Mouse (Mus musculus): ENCODE data around the gene Tead3. TPM values are rescaled to one million over a fixed set of nuclear protein-coding genes. Genes with fewer than 3 reads are reported as not detected.

Gene Tead3
- polyA plus RNA-seq, 1 experiment: not detected

DNA sequence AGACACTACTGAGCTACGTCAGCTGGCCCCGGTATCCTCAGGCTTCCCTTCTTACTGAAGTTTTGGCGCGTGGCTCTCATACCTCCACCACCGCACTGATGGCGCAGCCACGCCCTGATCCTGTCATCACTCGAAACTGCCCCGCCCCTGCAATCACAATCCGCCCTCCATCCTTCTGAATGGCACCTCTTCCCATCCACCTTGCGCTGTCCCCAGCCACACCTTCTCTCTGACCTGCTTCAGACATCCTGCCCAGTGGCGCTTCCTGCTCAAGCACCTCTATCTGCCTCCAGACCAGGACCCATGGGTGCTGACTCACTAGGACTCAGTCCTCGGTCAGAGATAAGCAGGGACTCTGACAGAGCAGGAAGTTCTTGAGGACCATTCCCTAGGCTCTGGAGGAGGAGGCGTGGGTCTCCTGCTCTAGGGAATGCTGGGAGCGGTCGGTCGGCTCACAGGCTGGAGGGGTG is 25.0 kb upstream of the Tead3 start:
- TF ChIP-seq POLR2A (IDR thresholded peaks at IDR 0.05; ENCODE audit: borderline replicate concordance, low read depth, low read length): no peak
- no peak for TF ChIP-seq CTCF (IDR thresholded peaks at IDR 0.05; ENCODE audit: low read depth, low read length)
- H3K27ac ChIP-seq (ENCODE audit: insufficient read depth, low read depth, low read length): no peak overlapping the region
- H3K4me3 ChIP-seq (ENCODE audit: insufficient read depth, low read length): no peak overlapping the region
- no peaks in the 10 kb centered on the region for H3K4me1 ChIP-seq (ENCODE audit: control insufficient read depth, insufficient read depth, low read length)

DNA sequence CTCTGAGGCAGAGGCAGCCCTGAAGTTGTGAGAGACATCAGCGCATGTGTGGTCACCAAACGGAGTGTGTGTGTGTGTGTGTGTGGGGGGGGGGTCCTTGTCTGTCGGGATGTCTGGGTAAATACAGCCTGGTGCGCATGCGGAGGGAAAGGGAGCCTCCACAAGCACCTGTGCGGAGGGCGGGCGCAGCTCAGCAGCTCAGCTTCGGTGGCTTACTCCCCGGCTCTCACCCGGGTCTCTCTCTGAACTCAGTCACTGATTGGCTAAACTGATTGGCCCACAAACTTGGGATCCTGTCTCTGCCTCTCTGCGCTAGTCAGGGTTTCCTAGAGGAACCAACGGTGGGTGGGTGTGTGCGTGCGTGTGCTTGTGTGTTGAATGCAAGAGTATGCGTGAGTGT is 23.9 kb upstream of the Tead3 start:
- Histone ChIP-seq H3K27ac (ENCODE audit: insufficient read depth, low read depth, low read length) (no peak overlapping the region), H3K4me3 (ENCODE audit: insufficient read depth, low read length) (no peak overlapping the region), H3K4me1 (ENCODE audit: control insufficient read depth, insufficient read depth, low read length) (no peaks in the 10 kb centered on the region)
- TF ChIP-seq POLR2A (IDR thresholded peaks at IDR 0.05; ENCODE audit: borderline replicate concordance, low read depth, low read length) (no peak), CTCF (IDR thresholded peaks at IDR 0.05; ENCODE audit: low read depth, low read length) (no peak)

GRCm38 (mm10) chr17:28373821-28374220 is 23.2 kb upstream of the Tead3 start:
- Histone ChIP-seq H3K4me3 (ENCODE audit: insufficient read depth, low read length) (no peak overlapping the region), H3K27ac (ENCODE audit: insufficient read depth, low read depth, low read length) (no peak overlapping the region), H3K4me1 (ENCODE audit: control insufficient read depth, insufficient read depth, low read length) (no peaks in the 10 kb centered on the region)
- TF ChIP-seq POLR2A (IDR thresholded peaks at IDR 0.05; ENCODE audit: borderline replicate concordance, low read depth, low read length) (no peak), CTCF (IDR thresholded peaks at IDR 0.05; ENCODE audit: low read depth, low read length) (peak; percentile 56)

GRCm38 (mm10) chr17:28371941-28372340 is 21.3 kb upstream of the Tead3 start:
- H3K4me3 ChIP-seq (ENCODE audit: insufficient read depth, low read length): no peak overlapping the region
- H3K27ac ChIP-seq (ENCODE audit: insufficient read depth, low read depth, low read length): no peak overlapping the region
- no peak for TF ChIP-seq CTCF (IDR thresholded peaks at IDR 0.05; ENCODE audit: low read depth, low read length)
- 0 out of 2 replicates have a peak, but pooled peaks cover 3% of the 10 kb centered on the region for H3K4me1 ChIP-seq (ENCODE audit: control insufficient read depth, insufficient read depth, low read length)

DNA sequence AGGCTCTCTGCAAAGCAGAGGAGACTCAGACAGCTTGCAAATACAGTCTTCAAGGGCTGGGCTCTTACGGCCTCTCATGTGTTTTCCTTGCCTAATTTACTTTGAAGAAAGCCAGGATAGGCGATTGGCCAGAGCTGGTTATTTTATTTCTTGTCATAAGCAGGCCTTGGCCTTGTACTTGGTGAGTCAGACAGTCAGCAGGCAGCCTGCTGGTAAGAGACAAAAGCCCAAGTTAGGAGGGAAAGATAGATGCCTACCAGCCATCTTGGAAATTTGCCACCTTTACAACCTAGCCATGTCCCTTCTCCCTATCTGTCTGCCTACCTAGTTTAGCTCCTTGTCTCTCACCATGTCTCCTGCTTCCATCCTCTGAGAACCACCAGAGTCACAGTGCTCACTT is 20.7 kb upstream of the Tead3 start:
- H3K4me1 ChIP-seq (ENCODE audit: control insufficient read depth, insufficient read depth, low read length): 0 out of 2 replicates have a peak, but pooled peaks cover 3% of the 10 kb centered on the region
- no peak overlapping the region for H3K27ac ChIP-seq (ENCODE audit: insufficient read depth, low read depth, low read length)
- H3K4me3 ChIP-seq (ENCODE audit: insufficient read depth, low read length): no peak overlapping the region
- no peak for TF ChIP-seq CTCF (IDR thresholded peaks at IDR 0.05; ENCODE audit: low read depth, low read length)
- TF ChIP-seq POLR2A (IDR thresholded peaks at IDR 0.05; ENCODE audit: borderline replicate concordance, low read depth, low read length): no peak

- Histone ChIP-seq H3K4me1 (ENCODE audit: control insufficient read depth, insufficient read depth, low read length) (0 out of 2 replicates have a peak, but pooled peaks cover 3% of the 10 kb centered on the region), H3K4me3 (ENCODE audit: insufficient read depth, low read length) (no peak overlapping the region), H3K27ac (ENCODE audit: insufficient read depth, low read depth, low read length) (no peak overlapping the region)
- TF ChIP-seq CTCF (IDR thresholded peaks at IDR 0.05; ENCODE audit: low read depth, low read length): no peak
Measured at GRCm38 (mm10) chr17:28369056-28369455, 18.4 kb upstream of the Tead3 start.

DNA sequence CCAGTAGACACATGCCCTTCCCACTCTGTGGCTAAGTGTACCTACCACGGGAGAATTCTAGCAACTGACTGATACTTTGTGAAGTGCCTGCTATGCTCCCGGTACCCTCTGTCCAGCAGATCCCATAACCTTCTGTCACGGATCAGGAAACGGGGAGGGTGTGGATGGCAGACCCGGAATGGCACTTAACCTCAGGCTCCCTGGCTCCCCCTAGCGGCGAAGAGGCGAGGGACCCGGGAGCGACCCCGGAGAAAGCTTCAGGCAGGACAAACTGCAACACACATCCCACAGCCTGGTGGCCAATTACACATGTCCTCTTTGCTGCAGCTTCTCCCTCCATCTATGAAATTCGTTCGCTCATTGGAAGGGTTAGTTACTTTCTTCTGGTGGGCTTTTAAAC is 17.8 kb upstream of the Tead3 start:
- H3K4me3 ChIP-seq (ENCODE audit: insufficient read depth, low read length): no peak overlapping the region

GRCm38 (mm10) chr17:28365122-28365521 is 14.5 kb upstream of the Tead3 start, which contains the start of gene Tulp1:
Gene Tulp1, minus strand, starts transcription at chr17:28365222.
- H3K4me3 ChIP-seq (ENCODE audit: insufficient read depth, low read length): no peak within 1 kb of the TSS
- H3K27ac ChIP-seq (ENCODE audit: insufficient read depth, low read depth, low read length): no peak within 1 kb of the TSS
- 0 out of 2 replicates have a peak, but pooled peaks cover 3% of the 10 kb centered on the region for H3K4me1 ChIP-seq (ENCODE audit: control insufficient read depth, insufficient read depth, low read length)
- no peak for TF ChIP-seq CTCF (IDR thresholded peaks at IDR 0.05; ENCODE audit: low read depth, low read length)
- no peak for TF ChIP-seq POLR2A (IDR thresholded peaks at IDR 0.05; ENCODE audit: borderline replicate concordance, low read depth, low read length)

More for the DNA sequence above, 17.8 kb upstream of the Tead3 start:
- Histone ChIP-seq H3K27ac (ENCODE audit: insufficient read depth, low read depth, low read length) (no peak overlapping the region), H3K4me1 (ENCODE audit: control insufficient read depth, insufficient read depth, low read length) (0 out of 2 replicates have a peak, but pooled peaks cover 3% of the 10 kb centered on the region)
- no peak for TF ChIP-seq POLR2A (IDR thresholded peaks at IDR 0.05; ENCODE audit: borderline replicate concordance, low read depth, low read length)
- peak; percentile 91 for TF ChIP-seq CTCF (IDR thresholded peaks at IDR 0.05; ENCODE audit: low read depth, low read length)

DNA sequence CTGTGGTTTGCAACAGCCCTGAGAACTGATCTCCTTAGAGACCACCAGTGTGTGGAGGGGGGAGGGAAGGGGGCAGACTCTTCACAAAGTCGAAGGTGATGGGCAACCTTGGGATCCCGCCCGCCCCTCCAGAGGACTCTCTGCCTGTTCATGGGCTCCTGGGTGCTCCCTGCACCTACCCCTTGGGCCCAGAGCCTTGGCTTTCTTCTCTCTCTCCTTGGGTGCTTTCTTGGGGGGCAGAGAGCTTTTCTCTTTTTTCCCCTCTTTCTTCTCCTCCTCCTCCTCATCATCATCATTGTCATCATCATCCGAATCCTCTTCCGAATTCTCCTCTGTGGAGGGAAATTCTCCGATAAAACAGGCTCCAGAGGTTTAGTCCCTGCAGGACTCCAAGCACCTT is 12.9 kb upstream of the Tead3 start:
- no peak for TF ChIP-seq CTCF (IDR thresholded peaks at IDR 0.05; ENCODE audit: low read depth, low read length)
- no peak for TF ChIP-seq POLR2A (IDR thresholded peaks at IDR 0.05; ENCODE audit: borderline replicate concordance, low read depth, low read length)
- Histone ChIP-seq H3K4me1 (ENCODE audit: control insufficient read depth, insufficient read depth, low read length) (0 out of 2 replicates have a peak, but pooled peaks cover 3% of the 10 kb centered on the region), H3K4me3 (ENCODE audit: insufficient read depth, low read length) (no peak overlapping the region), H3K27ac (ENCODE audit: insufficient read depth, low read depth, low read length) (no peak overlapping the region)

DNA sequence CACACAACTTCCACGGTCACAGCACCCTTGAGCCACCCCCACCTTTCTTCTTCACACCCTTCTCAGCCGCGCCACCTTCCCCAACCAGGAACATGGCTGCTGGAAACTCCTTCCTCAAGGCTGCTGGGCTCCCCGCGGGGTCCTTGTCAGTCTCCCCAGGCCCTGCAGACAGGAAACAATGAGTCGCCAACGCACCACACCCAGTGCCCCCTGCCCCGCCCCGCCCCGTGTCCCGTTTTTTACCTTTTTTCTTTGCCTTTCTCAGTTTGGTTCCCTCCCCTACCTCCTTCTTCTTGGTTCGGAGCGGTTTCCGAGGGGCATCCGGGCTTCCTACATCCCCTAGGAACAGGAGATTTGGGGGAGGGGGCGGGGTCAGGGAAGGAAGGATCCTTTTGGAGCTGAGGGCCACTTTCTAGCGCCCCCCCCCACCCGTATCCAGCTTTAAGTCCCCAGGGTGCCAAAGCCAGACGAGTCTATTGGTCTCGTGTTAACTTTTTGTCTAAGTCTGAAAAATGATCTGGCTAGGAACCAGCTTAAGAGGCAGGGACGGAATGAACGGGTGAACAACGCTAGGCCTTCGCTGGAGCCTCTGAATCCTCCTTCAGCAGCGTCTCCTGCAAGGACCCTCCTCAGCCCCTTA is 12.2 kb upstream of the Tead3 start:
- no peak overlapping the region for H3K4me3 ChIP-seq (ENCODE audit: insufficient read depth, low read length)
- H3K27ac ChIP-seq (ENCODE audit: insufficient read depth, low read depth, low read length): no peak overlapping the region
- no peak for TF ChIP-seq POLR2A (IDR thresholded peaks at IDR 0.05; ENCODE audit: borderline replicate concordance, low read depth, low read length)
- no peak for TF ChIP-seq CTCF (IDR thresholded peaks at IDR 0.05; ENCODE audit: low read depth, low read length)
- H3K4me1 ChIP-seq (ENCODE audit: control insufficient read depth, insufficient read depth, low read length): no peaks in the 10 kb centered on the region

Measured in bone marrow macrophage, adult 2 months (primary cell).